Mouse (Mus musculus) liver, postnatal 0 days (tissue): ENCODE measurements at regions not wholly inside any gene's neighbourhood (a gene's known extent, or its start where the extent isn't known, plus 50 kb on each side); places are given as distances from the start of the nearest gene placed in this dataset.
A peak's percentile ranks its signal among the peaks of the same experiment; 100 is the strongest.

Source experiments
- ATAC-seq: fragments of 200-750 bp; cut with Nextera tagmentation; 2 replicates; pipeline ENCODE4 v1.8.0; 2017; ENCODE audit warnings: mild to moderate bottlenecking, moderate library complexity
- DNase-seq: peaks from one replicate; pipeline ENCODE4 v3.0.0-alpha.2; 2016
- H3K27ac ChIP-seq: fragments of 300-500 bp; sonication (generic); 2 replicates; pipeline ENCODE4 v1.5.1; 2014; ENCODE audit warnings: antibody characterized with exemption, moderate library complexity, mild to moderate bottlenecking, low read depth
- H3K27me3 ChIP-seq: fragments of 300-500 bp; sonication (generic); 2 replicates; pipeline ENCODE4 v1.6.1; 2014; ENCODE audit warnings: low read length, control low read depth, mixed read lengths; ENCODE audit not compliant: insufficient read depth
- H3K36me3 ChIP-seq: fragments of 300-500 bp; sonication (generic); replicated peaks from 2 replicates; pipeline ENCODE4 v1.6.1; 2014; ENCODE audit warnings: mild to moderate bottlenecking, control low read depth, low read length, moderate library complexity, mixed read lengths; ENCODE audit not compliant: insufficient read depth
- H3K4me1 ChIP-seq: fragments of 300-500 bp; sonication (generic); 2 replicates; pipeline ENCODE4 v1.6.1; 2014; ENCODE audit warnings: antibody characterized with exemption, mild to moderate bottlenecking, control low read depth; ENCODE audit not compliant: insufficient read depth
- H3K4me2 ChIP-seq: fragments of 300-500 bp; sonication (generic); 2 replicates; pipeline ENCODE4 v1.6.1; 2014; ENCODE audit warnings: low read depth, mild to moderate bottlenecking, low read length, moderate library complexity, mixed read lengths
- H3K4me3 ChIP-seq: fragments of 300-500 bp; sonication (generic); 2 replicates; pipeline ENCODE4 v1.5.1; 2014; ENCODE audit warnings: low read depth, low read length
- H3K9ac ChIP-seq: fragments of 300-500 bp; sonication (generic); replicated peaks from 2 replicates; pipeline ENCODE4 v1.6.1; 2014; ENCODE audit warnings: mild to moderate bottlenecking, moderate library complexity
- H3K9me3 ChIP-seq: fragments of 300-500 bp; sonication (generic); 2 replicates; pipeline ENCODE4 v1.6.1; 2016; ENCODE audit warnings: mild to moderate bottlenecking, control low read depth, low read length, mixed read lengths
- CTCF ChIP-seq: sonication (generic); IDR thresholded peaks from 2 replicates; pipeline ENCODE4 v1.5.1; 2016; ENCODE audit warnings: antibody characterized with exemption, low read depth
- EP300 ChIP-seq: IDR thresholded peaks from 2 replicates; pipeline ENCODE4 v1.6.1; 2016; ENCODE audit warnings: antibody characterized with exemption, low read depth, mild to moderate bottlenecking
- WGBS: fragments of 180-500 bp; shearing (Covaris S2); extraction: QIAGEN DNeasy Blood & Tissue Kit; methylation state at CpG from one replicate; pipeline ENCODE4 v1.1.7; 2014; ENCODE audit not compliant: insufficient replicate concordance; 5-methylcytosine and 5-hydroxymethylcytosine counted together

DNA sequence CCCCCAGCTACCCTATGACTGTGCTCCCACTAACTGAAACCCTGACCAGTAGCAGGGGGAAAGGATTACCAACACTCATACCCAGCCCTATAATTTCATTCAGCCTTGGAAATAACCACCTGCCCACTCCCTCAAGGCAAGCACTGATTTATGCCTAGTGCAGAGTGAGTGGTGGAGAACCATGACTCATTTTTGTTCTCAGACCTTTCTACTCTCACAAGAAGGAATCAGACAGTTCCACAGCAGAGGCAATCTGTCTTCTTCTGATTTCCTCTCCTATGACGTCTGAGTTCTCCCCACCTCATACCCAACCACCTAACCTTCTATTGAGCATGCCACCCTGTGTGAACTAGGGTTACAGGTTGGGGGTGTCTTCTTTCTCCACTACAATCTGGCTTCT, 153.6 kb downstream of the Gm9195 start:
- TF ChIP-seq EP300 (no peak), CTCF (no peak)
- no peak overlapping the region for H3K9ac ChIP-seq
- H3K4me2 ChIP-seq: no peak overlapping the region
- H3K4me1 ChIP-seq: no peaks in the 10 kb centered on the region
- H3K36me3 ChIP-seq: no peaks in the 10 kb centered on the region
- H3K27ac ChIP-seq: no peak overlapping the region
- H3K27me3 ChIP-seq: no peaks in the 10 kb centered on the region
- DNase-seq: no peak
- no peak for ATAC-seq
- 41% methylated on average over 1 of the region's 1 CpGs for WGBS
- H3K4me3 ChIP-seq: no peak overlapping the region
- H3K9me3 ChIP-seq: no peaks in the 10 kb centered on the region

DNA sequence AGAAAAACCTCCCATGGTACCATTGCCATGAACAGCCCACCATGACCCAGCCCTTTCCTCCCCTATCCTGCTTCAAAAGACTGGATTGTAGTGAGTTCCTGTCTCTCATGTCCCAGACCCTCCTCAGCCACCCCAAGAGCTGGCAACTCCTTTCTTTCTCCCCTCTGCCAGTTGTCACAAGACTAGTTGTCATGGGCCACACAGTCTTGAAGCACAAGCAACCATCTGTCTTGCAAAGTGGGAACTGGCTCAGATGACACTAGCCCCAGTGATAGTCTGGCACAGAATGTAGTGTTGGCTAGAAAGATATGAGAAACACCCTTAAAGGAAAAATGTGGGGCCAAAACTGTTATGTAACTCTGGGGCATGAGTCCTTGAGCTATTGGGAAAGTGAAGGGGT, 187.8 kb downstream of the Gm9195 start:
- DNase-seq (no peak), ATAC-seq (no peak)
- Histone ChIP-seq H3K4me2 (no peak overlapping the region), H3K9me3 (no peaks in the 10 kb centered on the region), H3K4me3 (no peak overlapping the region), H3K36me3 (no peaks in the 10 kb centered on the region), H3K27me3 (no peaks in the 10 kb centered on the region), H3K9ac (no peak overlapping the region), H3K27ac (no peak overlapping the region), H3K4me1 (no peaks in the 10 kb centered on the region)
- TF ChIP-seq CTCF (no peak), EP300 (no peak)

DNA sequence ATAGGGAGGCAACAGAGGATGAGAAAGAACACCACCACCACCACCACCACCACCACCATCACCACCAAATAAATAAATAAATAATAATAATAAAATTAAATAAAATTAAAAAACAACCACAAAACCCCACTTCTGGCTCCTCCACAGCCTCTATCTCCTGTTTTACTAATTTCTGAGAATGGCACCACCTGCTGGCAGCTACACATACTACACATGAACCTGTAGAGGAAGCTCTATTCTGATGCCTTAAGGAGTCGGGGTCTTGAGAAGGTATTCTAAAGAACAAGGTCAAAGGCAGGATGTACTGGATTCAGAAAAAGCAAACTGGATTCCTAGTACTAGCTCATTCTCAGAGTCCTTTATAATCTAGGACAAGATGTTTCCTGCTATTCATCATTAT, 191.6 kb downstream of the Gm9195 start:
- 68% methylated on average over 1 of the region's 1 CpGs for WGBS
- no peak overlapping the region for H3K9ac ChIP-seq
- no peaks in the 10 kb centered on the region for H3K4me1 ChIP-seq
- H3K9me3 ChIP-seq: no peaks in the 10 kb centered on the region
- DNase-seq (peak; percentile 32), ATAC-seq (no peak)
- no peak overlapping the region for H3K4me2 ChIP-seq
- H3K27ac ChIP-seq: no peak overlapping the region
- no peaks in the 10 kb centered on the region for H3K36me3 ChIP-seq
- TF ChIP-seq EP300 (no peak), CTCF (peak; percentile 57)
- H3K27me3 ChIP-seq: no peaks in the 10 kb centered on the region
- no peak overlapping the region for H3K4me3 ChIP-seq

DNA sequence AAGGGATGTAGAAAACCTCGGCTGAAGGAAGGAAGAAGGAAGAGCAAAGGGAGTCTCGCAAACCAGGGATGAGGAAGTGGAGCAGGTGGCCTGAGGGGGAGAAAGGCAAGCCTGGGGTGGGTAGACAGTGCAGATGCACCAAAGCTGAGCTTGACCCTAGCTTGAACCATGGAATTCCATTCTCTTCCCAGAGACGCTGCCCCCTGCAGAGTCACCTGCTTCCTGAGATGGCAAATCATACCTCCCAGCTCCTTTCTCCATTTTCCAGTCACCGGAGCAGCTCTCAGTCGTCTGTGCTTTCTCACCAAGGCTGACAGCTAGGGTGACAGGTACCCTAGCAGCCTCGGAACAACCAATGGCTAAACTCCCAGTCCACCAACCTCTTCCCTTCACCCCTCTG, 197.0 kb downstream of the Gm9195 start:
- WGBS: 17% methylated on average over 6 of the region's 6 CpGs
- ATAC-seq: no peak

DNA sequence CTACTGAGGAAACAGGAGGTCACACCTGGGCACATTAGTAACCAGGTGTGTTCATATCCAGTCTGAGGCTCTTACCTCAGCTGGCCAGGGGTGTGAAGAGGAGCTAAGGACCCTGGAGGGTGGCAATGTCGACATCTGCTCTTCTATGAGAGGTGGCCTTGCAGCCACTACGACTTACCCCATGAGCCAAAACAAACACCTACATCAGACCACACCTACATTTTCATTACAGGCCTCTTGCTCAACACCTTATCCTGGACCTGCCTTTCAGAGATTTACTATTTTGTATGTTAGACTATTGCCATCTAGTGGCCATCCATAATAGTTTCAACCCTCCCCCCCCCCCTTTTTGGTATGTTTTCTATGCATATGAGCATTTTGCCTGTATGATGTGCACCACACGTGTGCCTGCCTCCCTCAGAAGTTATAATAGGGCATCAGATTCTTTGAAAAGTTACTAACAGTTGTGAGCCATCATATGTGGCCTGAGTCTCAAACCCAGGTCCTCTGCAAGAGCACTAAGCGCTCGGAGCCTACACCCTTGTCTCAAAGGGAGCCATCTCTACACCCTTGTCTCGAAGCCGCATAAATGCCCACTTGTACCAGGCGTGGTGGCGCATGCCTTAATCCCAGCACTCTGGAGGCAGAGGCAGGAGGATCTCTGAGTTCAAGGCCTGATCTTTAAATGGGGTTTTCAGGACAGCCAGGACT, 197.8 kb downstream of the Gm9195 start:
- H3K27me3 ChIP-seq: no peaks in the 10 kb centered on the region
- no peaks in the 10 kb centered on the region for H3K4me1 ChIP-seq
- H3K9me3 ChIP-seq: no peaks in the 10 kb centered on the region
- no peak overlapping the region for H3K27ac ChIP-seq
- H3K4me2 ChIP-seq: no peak overlapping the region
- ATAC-seq (peak; percentile 36; the same call in 1 of the 2 replicates), DNase-seq (peak; percentile 16)
- H3K4me3 ChIP-seq: no peak overlapping the region
- no peak overlapping the region for H3K9ac ChIP-seq
- WGBS: 57% methylated on average over 9 of the region's 9 CpGs
- H3K36me3 ChIP-seq: no peaks in the 10 kb centered on the region
- no peak for TF ChIP-seq EP300
- peak; percentile 50 for TF ChIP-seq CTCF

More for the DNA sequence above, 197.0 kb downstream of the Gm9195 start:
- H3K27ac ChIP-seq: no peak overlapping the region
- DNase-seq: no peak
- H3K4me2 ChIP-seq: no peak overlapping the region
- H3K4me1 ChIP-seq: no peaks in the 10 kb centered on the region
- TF ChIP-seq CTCF (no peak), EP300 (no peak)
- no peaks in the 10 kb centered on the region for H3K27me3 ChIP-seq
- H3K9ac ChIP-seq: no peak overlapping the region
- no peaks in the 10 kb centered on the region for H3K36me3 ChIP-seq
- H3K4me3 ChIP-seq: no peak overlapping the region
- no peaks in the 10 kb centered on the region for H3K9me3 ChIP-seq

DNA sequence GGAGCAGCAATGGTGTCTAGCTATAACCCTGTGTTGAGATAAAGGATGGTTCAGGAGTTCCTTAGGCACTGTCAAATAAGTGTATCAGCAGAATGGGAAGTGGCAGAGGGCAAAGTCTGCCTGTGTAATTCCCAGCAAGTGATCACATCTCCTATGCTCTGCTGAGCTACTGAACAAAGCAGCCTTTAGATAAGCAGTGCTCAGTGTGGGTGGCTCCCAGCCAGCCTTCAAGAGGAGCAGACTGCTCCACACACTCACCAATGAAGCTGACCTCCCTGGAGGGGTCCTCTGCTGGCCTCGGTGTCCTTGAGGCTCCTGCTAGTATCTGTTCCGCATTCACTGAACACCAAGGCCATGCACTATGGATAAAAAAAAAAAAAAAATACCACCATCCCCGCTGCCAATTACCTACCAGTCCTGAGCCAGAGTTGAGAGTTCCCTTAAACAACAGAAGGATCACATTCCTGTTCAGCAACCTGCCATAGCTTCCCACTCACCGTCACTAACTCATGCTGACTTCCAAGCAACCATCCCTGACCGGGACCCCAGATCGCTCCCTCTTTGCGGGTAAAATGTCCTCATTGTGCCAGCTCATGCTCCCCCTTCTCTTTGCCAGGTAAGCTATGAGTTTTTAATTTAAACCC, 198.9 kb downstream of the Gm9195 start:
- H3K9ac ChIP-seq: no peak overlapping the region
- H3K36me3 ChIP-seq: no peaks in the 10 kb centered on the region
- no peak overlapping the region for H3K4me2 ChIP-seq
- no peak for DNase-seq
- no peaks in the 10 kb centered on the region for H3K9me3 ChIP-seq
- H3K27ac ChIP-seq: no peak overlapping the region
- no peak for ATAC-seq
- H3K27me3 ChIP-seq: no peaks in the 10 kb centered on the region
- H3K4me1 ChIP-seq: no peaks in the 10 kb centered on the region
- WGBS: 87% methylated on average over 7 of the region's 7 CpGs
- no peak for TF ChIP-seq CTCF
- no peak for TF ChIP-seq EP300
- H3K4me3 ChIP-seq: no peak overlapping the region
